Mouse (Mus musculus) liver, embryonic 13.5 days (tissue): ENCODE results near the gene Eif4h. TPM values are rescaled to one million over a fixed set of nuclear protein-coding genes. Genes with fewer than 3 reads are reported as not detected.

Experiments
- ATAC-seq: fragments of 200-750 bp; cut with Nextera tagmentation; 2 replicates; pipeline ENCODE4 v1.8.0; 2017; ENCODE audit warnings: low read depth, mild to moderate bottlenecking, moderate number of reproducible peaks, moderate library complexity
- DNase-seq: peaks from one replicate; pipeline ENCODE4 v3.0.0; 2022
- H3K27ac ChIP-seq: fragments of 300-500 bp; sonication (generic); 2 replicates; pipeline ENCODE4 v1.5.1; 2015; ENCODE audit warnings: moderate library complexity, mild to moderate bottlenecking, inconsistent platforms
- H3K27me3 ChIP-seq: fragments of 300-500 bp; sonication (generic); 2 replicates; pipeline ENCODE4 v1.6.1; 2015; ENCODE audit warnings: mild to moderate bottlenecking, inconsistent platforms
- H3K36me3 ChIP-seq: fragments of 300-500 bp; sonication (generic); 2 replicates; pipeline ENCODE4 v1.6.1; 2015; ENCODE audit warnings: mild to moderate bottlenecking, inconsistent platforms
- H3K4me1 ChIP-seq: fragments of 300-500 bp; sonication (generic); replicated peaks from 2 replicates; pipeline ENCODE4 v1.6.1; 2015; ENCODE audit warnings: inconsistent platforms
- H3K4me2 ChIP-seq: fragments of 300-500 bp; sonication (generic); 2 replicates; pipeline ENCODE4 v1.6.1; 2015; ENCODE audit warnings: inconsistent platforms, mild to moderate bottlenecking, moderate library complexity
- H3K4me3 ChIP-seq: fragments of 300-500 bp; sonication (generic); replicated peaks from 2 replicates; pipeline ENCODE4 v1.5.1; 2015; ENCODE audit warnings: mild to moderate bottlenecking, inconsistent platforms
- H3K9ac ChIP-seq: fragments of 300-500 bp; sonication (generic); 2 replicates; pipeline ENCODE4 v1.6.1; 2015; ENCODE audit warnings: mild to moderate bottlenecking, inconsistent platforms
- H3K9me3 ChIP-seq: fragments of 300-500 bp; sonication (generic); replicated peaks from 2 replicates; pipeline ENCODE4 v1.6.1; 2016; ENCODE audit warnings: inconsistent platforms
- WGBS: fragments of 180-500 bp; shearing (Covaris S2); methylation state at CpG from one replicate; pipeline ENCODE4 v1.1.7; 2015; ENCODE audit not compliant: insufficient replicate concordance; 5-methylcytosine and 5-hydroxymethylcytosine counted together
- polyA plus RNA-seq: library from polyadenylated mRNA; unstranded; fragments of >200 nt; fragmentation: Nextera tagmentation; extraction: Ambion mirVana; gene quantifications from 2 replicates; pipeline ENCODE4 v1.2.1, GENCODE M21; 2015

The Eif4h gene
- polyA plus RNA-seq, 1 experiment from 2014 or later: 229 TPM

DNA sequence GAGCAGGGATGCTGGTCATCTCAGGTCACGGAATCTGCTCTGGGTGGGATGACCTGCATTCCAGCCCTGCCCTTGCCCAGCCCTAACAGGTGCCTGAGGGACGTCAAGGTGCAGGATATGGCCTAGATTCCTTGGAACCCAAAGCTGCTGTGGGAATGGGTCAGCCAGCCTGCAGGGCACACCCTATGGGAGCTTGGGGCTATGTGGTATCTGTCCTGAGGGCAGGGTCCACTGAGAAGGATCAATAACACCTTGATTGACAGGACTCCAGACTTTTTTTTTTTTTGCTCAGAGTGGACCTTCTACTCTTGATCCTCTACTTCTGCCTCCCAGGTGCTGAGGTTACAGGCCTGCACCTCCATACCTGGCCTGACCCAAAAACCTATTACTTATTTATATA, 8.1 kb upstream of the Eif4h start:
- WGBS: 54% methylated on average over 2 of the region's 2 CpGs
- H3K27me3 ChIP-seq: no peaks in the 10 kb centered on the region

DNA sequence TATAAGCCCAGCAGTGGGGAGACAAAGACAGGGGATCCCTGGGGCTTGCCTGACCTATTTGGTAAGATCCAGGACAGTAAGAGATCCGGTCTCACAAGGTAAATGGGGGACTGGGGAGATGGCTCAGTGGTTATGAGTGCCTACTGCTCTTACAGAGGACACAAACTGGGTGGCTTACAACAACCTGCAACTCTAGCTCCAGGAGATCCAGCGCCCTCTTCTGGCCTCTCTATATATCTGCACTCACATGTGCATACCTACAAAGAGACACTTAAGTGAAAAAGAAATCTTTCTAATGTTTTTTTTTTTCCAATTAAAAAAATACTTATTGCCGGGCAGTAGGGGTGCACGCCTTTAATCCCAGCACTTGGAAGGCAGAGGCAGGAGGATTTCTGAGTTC, 7.2 kb upstream of the Eif4h start:
- H3K27me3 ChIP-seq: no peaks in the 10 kb centered on the region
- DNase-seq (no peak), ATAC-seq (no peak)
- H3K27ac ChIP-seq: no peak overlapping the region
- no peak overlapping the region for H3K4me3 ChIP-seq
- no peak overlapping the region for H3K9ac ChIP-seq
- no peak overlapping the region for H3K4me2 ChIP-seq
- no peaks in the 10 kb centered on the region for H3K36me3 ChIP-seq
- H3K4me1 ChIP-seq: peaks cover 9% of the 10 kb centered on the region; the same call in 1 of the 2 replicates
- WGBS: 64% methylated on average over 4 of the region's 4 CpGs
- H3K9me3 ChIP-seq: no peaks in the 10 kb centered on the region

More for the DNA sequence above, 8.1 kb upstream of the Eif4h start:
- peak; percentile 47 for ATAC-seq
- no peaks in the 10 kb centered on the region for H3K9me3 ChIP-seq
- no peaks in the 10 kb centered on the region for H3K36me3 ChIP-seq
- no peak overlapping the region for H3K4me3 ChIP-seq
- H3K4me2 ChIP-seq: no peak overlapping the region
- H3K4me1 ChIP-seq: peaks cover 9% of the 10 kb centered on the region; the same call in 1 of the 2 replicates
- no peak overlapping the region for H3K27ac ChIP-seq
- H3K9ac ChIP-seq: no peak overlapping the region
- no peak for DNase-seq

DNA sequence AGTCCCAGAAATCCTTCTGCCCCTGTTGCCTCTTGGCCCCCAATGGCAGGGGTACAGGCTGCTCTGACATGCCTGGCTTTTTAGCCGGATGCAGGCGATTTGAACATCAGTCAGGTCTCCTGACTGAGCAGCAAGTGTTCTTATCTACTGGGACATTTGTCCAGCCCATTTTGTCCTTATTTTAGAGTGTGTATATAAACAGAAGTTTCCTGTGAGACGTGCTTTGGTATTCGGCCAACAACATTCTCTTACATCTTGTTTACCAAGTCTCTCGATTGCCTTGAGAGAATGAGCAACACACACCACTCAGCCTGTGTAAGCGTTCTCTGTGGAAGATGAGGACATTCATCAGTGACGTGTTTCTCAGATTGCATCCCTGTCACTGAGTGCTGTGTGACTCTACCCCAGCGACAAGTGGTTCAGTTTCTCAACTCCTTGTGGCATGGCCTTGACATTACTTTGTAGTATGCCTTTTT, 5.4 kb upstream of the Eif4h start:
- Histone ChIP-seq H3K36me3 (no peaks in the 10 kb centered on the region), H3K4me3 (no peak overlapping the region), H3K27me3 (no peaks in the 10 kb centered on the region), H3K9me3 (no peaks in the 10 kb centered on the region), H3K9ac (no peak overlapping the region), H3K27ac (no peak overlapping the region), H3K4me2 (no peak overlapping the region), H3K4me1 (peaks cover 15% of the 10 kb centered on the region)
- DNase-seq (no peak), ATAC-seq (no peak)
- 44% methylated on average over 8 of the region's 8 CpGs for WGBS

DNA sequence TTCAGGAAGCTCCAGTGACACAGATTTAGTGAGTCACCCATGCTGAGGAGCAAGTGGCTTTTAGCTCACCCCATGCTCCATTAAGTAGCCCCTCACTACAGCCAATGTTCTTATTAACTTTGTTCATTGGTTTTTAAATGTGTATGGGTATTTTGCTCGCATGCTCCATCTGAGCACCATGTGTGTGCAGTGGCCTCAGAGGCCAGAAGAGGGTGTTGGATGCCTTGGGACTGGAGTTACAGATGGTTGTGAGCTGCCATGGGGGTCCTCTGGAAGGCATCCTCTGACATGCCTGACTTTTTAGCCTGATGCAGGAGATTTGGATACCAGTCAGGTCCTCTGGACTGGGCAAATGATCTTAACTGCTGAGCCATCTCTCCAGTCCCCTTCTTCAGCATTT, 4.8 kb upstream of the Eif4h start:
- Histone ChIP-seq H3K4me2 (no peak overlapping the region), H3K4me1 (peaks cover 18% of the 10 kb centered on the region), H3K27ac (no peak overlapping the region), H3K27me3 (no peaks in the 10 kb centered on the region), H3K9ac (no peak overlapping the region), H3K9me3 (no peaks in the 10 kb centered on the region), H3K4me3 (no peak overlapping the region), H3K36me3 (no peaks in the 10 kb centered on the region)
- DNase-seq: no peak
- ATAC-seq: no peak
- WGBS: 50% methylated on average over 1 of the region's 1 CpGs

DNA sequence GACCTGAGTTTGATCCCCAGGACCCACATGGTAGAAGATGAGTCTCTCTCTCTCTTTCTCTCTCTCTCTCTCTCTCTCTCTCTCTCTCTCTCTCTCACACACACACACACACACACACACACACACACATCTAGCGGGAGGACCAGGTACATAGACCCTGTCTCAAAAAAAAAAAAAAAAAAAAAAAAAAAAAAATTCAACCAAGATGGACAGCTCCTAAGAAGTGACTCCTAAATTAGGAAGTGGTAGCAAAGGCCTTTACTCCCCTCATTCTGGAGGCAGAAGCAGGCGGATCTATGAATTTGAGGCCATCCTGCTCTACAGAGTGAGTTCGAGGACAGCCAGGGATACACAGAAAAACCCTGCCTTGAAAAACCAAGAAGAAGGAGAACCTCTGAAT, 1.1 kb upstream of the Eif4h start:
- H3K36me3 ChIP-seq: peaks cover 16% of the 10 kb centered on the region
- peaks cover 40% of the 10 kb centered on the region for H3K4me1 ChIP-seq
- H3K9ac ChIP-seq: no peak overlapping the region
- DNase-seq (no peak), ATAC-seq (no peak)
- no peaks in the 10 kb centered on the region for H3K27me3 ChIP-seq
- no peak overlapping the region for H3K4me2 ChIP-seq
- H3K27ac ChIP-seq: 0 out of 2 replicates have a peak overlapping the region, but pooled peaks have one; percentile 8
- H3K4me3 ChIP-seq: no peak overlapping the region
- 68% methylated on average over 3 of the region's 3 CpGs for WGBS
- H3K9me3 ChIP-seq: no peaks in the 10 kb centered on the region

DNA sequence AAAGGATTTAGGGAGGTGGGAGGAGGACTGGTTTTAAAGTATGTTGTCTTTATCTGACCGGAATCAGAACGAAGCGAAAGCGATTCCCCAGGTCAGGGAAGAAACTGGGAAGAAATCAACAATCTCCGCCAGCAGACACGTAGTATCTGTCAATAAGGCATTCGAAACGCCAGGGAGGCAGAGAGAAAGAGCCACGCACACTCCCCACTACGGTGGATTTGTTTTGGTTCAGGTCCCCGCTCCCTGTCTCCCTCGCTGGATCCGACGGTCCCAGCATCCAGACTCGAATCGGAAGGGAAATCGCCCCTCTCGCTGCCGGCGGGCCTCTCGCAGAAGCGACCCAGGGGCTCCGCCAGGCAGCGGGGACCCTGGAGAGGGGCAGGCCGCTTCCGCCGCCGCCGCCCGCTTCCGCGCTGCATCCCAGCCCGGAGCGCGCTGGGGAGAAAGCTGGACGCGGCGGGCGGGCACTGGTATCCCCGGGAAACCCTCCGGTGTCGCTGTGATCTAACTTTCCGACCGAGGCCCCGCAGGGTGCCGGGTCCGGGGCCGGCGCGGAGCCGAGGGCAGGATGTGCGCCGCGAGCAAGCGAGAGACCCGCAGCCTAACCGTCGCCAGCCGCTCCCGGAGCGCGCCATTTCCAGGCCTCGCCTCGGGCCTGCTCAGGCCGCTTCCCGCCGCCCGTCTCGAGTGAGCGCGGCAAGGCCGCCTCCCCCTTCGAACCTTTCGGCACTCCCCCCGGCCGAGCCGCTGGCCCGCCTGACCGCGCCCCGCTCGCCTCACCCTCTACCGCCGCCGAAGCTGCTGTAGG, 625 bp downstream of the Eif4h start:
- under 1% methylated on average over 82 of the region's 85 CpGs for WGBS
- ATAC-seq (peak; percentile 37), DNase-seq (no peak)
- Histone ChIP-seq H3K9me3 (no peaks in the 10 kb centered on the region), H3K9ac (peak overlapping the region; percentile 99), H3K27me3 (no peaks in the 10 kb centered on the region), H3K4me1 (peaks cover 42% of the 10 kb centered on the region), H3K36me3 (peaks cover 31% of the 10 kb centered on the region), H3K4me2 (peak overlapping the region; percentile 89), H3K4me3 (peak overlapping the region; percentile 99), H3K27ac (peak overlapping the region; percentile 94)

DNA sequence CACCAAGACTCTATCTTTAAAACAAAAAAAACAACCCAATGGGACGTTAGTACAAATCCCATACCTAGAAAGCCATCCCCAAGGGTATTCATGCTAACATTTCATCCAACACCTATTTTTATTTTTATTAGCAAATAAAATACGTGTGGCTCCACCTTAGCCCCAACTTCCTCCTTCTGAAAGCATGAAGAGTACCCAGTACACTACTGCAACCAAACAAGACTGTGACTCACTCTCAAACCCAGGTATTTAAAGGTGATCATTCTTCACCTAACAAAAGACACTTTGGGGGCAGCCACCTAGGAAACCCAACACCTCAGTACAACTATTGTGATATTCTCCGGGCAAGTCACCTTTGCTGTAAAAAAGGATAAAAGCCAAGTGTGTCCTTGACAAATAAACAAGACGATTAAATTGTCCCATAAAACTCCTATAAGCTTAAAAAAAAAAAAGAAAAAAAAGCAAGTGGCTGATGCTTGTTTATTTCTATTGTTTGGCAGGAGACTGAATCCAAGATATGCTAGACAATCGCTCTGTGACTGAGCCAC, 1.4 kb downstream of the Eif4h start:
- H3K9ac ChIP-seq: peak overlapping the region; percentile 99
- H3K27me3 ChIP-seq: no peaks in the 10 kb centered on the region
- H3K9me3 ChIP-seq: no peaks in the 10 kb centered on the region
- H3K36me3 ChIP-seq: peaks cover 39% of the 10 kb centered on the region
- DNase-seq: no peak
- WGBS: 17% methylated on average over 5 of the region's 5 CpGs
- H3K4me3 ChIP-seq: peak overlapping the region; percentile 99
- ATAC-seq: no peak
- peak overlapping the region; percentile 89 for H3K4me2 ChIP-seq
- peaks cover 49% of the 10 kb centered on the region for H3K4me1 ChIP-seq
- peak overlapping the region; percentile 94 for H3K27ac ChIP-seq

DNA sequence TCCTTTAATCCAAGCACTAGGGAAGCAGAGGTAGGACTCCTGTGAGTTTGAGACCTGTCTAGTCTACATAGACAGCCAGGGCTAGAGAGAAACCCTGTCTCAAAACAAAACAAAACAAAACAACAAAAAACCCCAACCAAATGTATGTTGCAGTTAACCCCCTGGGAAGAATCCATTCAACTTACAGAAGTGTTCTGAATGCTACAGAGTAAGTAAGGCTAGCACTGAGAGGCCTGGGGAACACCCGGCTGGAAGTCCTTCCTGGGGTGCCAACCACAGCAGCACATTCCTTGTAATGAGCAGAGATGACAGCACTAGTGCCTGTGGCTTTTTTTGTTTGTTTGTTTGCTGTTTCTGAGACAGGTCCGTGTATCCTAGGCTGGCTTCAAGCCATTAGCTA, 6.4 kb downstream of the Eif4h start:
- ATAC-seq: no peak
- Histone ChIP-seq H3K27ac (no peak overlapping the region), H3K27me3 (no peaks in the 10 kb centered on the region), H3K36me3 (peaks cover 89% of the 10 kb centered on the region), H3K9ac (no peak overlapping the region), H3K4me2 (no peak overlapping the region), H3K9me3 (no peaks in the 10 kb centered on the region), H3K4me1 (peaks cover 49% of the 10 kb centered on the region), H3K4me3 (no peak overlapping the region)
- WGBS: 60% methylated on average over 2 of the region's 2 CpGs
- DNase-seq: no peak

DNA sequence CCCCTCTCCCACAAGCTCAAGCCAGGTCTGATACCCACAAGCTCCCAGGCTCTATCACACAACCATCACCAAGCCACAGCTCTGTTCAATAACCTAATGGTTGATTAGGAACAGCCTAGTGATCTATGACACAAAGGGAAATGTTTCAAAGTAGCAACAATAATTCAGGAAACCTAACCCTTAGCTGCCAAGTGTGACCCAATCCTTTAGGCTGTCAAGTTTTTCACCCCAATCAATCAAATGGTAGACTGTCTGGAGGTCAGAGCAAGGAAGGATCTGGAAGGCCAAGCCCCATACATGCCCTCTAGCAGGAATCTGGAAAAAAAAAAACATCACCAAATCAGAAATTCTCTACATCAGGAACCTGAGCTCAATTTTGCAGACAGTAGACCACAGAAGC, 8.5 kb downstream of the Eif4h start:
- Histone ChIP-seq H3K27ac (no peak overlapping the region), H3K9ac (0 out of 2 replicates have a peak overlapping the region, but pooled peaks have one; percentile 12), H3K9me3 (no peaks in the 10 kb centered on the region), H3K4me3 (no peak overlapping the region), H3K27me3 (no peaks in the 10 kb centered on the region), H3K4me2 (no peak overlapping the region), H3K4me1 (peaks cover 31% of the 10 kb centered on the region), H3K36me3 (peaks cover 98% of the 10 kb centered on the region)
- ATAC-seq: no peak
- DNase-seq: no peak

DNA sequence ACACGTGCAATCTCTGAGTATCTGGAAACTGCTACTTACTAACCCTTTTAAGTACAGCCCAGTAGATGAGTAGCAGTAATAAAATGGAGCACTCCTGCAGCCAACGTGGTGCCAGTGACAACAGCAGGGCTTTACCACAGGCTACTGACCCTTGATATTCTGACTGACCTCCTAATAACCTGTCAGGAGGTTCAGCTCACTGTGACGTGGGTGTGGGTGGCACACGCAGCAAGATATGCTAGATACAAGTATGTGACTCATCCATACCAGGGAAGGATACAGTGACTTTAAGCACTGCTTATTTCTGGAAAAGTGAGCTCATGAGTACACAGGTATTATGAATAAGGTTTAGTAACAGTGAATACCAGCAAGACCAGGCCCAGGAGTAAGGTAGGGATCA, 9.8 kb downstream of the Eif4h start:
- no peak for DNase-seq
- no peaks in the 10 kb centered on the region for H3K9me3 ChIP-seq
- H3K27me3 ChIP-seq: no peaks in the 10 kb centered on the region
- 63% methylated on average over 4 of the region's 4 CpGs for WGBS
- no peak overlapping the region for H3K4me3 ChIP-seq
- H3K4me1 ChIP-seq: peaks cover 24% of the 10 kb centered on the region
- H3K27ac ChIP-seq: no peak overlapping the region
- no peak for ATAC-seq
- no peak overlapping the region for H3K4me2 ChIP-seq
- peaks cover 100% of the 10 kb centered on the region for H3K36me3 ChIP-seq
- no peak overlapping the region for H3K9ac ChIP-seq

DNA sequence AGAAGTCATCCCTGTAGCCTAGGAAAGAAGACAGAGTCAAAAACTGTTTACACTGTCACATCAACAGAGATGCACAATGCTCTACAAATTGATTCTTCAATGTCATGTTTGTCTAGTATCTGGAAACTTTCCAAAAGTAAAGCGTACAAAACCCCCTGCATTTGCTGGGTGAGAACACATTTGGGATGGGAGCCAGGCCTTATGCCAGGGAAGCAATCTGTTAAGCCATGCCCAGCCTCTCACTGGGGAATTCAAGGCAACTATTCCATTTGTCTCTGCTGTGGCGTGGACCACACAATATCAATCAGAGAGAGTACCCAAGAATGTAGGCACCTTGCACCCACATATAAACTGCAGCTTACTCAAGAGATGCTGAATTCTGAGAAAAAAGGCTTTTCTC, 17.2 kb downstream of the Eif4h start:
- H3K27ac ChIP-seq: no peak overlapping the region
- DNase-seq (no peak), ATAC-seq (no peak)
- no peak overlapping the region for H3K9ac ChIP-seq
- no peak overlapping the region for H3K4me3 ChIP-seq
- H3K36me3 ChIP-seq: peaks cover 98% of the 10 kb centered on the region
- 94% methylated on average over 2 of the region's 2 CpGs for WGBS
- H3K27me3 ChIP-seq: no peaks in the 10 kb centered on the region
- H3K4me1 ChIP-seq: no peaks in the 10 kb centered on the region
- no peaks in the 10 kb centered on the region for H3K9me3 ChIP-seq
- H3K4me2 ChIP-seq: no peak overlapping the region
